ENCODE assay signal across 31 mouse cellular contexts in the genomic region with DNA sequence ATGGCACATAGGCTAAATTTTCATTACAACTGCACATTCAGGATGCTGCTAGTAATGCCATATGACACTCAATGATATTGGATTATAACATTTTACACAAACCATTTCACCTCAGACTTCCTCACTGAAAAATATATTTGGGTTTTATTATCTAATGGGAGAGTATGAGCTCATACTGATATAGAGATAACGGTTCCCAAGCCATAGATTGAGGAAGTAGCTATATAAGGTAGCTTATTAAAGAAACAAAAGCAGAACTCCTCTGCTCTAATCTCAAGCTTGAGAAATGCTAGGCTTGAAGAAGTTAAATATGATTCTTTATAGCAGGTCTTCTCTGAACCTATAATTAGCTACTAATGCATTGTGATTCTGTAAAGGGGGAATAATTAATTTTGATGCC. TPM values are rescaled to one million over a fixed set of nuclear protein-coding genes. Genes with fewer than 3 reads are reported as not detected.
"Had no signal": no experiment of that assay in that cellular context is flagged by ENCODE, and none has a peak within 500 bp of the region (broad histone marks: within the 10 kb centered on the region; RNA-seq: fewer than 3 reads in every experiment).

No protein-coding gene starts in this region.

- H3K4me3 ChIP-seq: gastrocnemius, adult 2 months; heart, embryonic 10.5 days; heart, embryonic 13.5 days; heart, embryonic 15.5 days; hindbrain, embryonic 10.5 days; hindbrain, embryonic 12.5 days; intestine, embryonic 15.5 days; layer of hippocampus, adult 2 months; left cerebral cortex, adult 2 months; limb, embryonic 13.5 days; limb, embryonic 15.5 days; liver, embryonic 12.5 days had no signal

- DNase-seq: gastrocnemius, adult 2 months; gastrocnemius, postnatal 14 days; gastrocnemius, postnatal 36 days; heart, adult 18-20 months; heart, postnatal 14 days; heart, postnatal 4 days; kidney, adult 18-20 months; kidney, adult 8-10 months; kidney, postnatal 10 days; kidney, postnatal 25 days; kidney, postnatal 4 days; left cerebral cortex, postnatal 4 days had no signal

- H3K9me3 ChIP-seq: heart, embryonic 10.5 days; heart, embryonic 13.5 days; heart, embryonic 15.5 days; hindbrain, embryonic 10.5 days; hindbrain, embryonic 12.5 days; intestine, embryonic 15.5 days; limb, embryonic 13.5 days; limb, embryonic 15.5 days; liver, embryonic 12.5 days had no signal

- H3K9ac ChIP-seq: heart, embryonic 13.5 days; heart, embryonic 15.5 days; hindbrain, embryonic 12.5 days; hindbrain, embryonic 14.5 days; intestine, embryonic 15.5 days; limb, embryonic 13.5 days; limb, embryonic 15.5 days; liver, embryonic 12.5 days; liver, embryonic 14.5 days had no signal

- ATAC-seq: hindbrain, embryonic 16.5 days; inflammation-experienced regulatory T-cells, adult 6 months; intestine, embryonic 15.5 days; intestine, postnatal 0 days; liver, embryonic 12.5 days had no signal

- H3K27me3 ChIP-seq: heart, embryonic 13.5 days; heart, embryonic 15.5 days; hindbrain, embryonic 12.5 days; intestine, embryonic 15.5 days; limb, embryonic 13.5 days; limb, embryonic 15.5 days; liver, embryonic 12.5 days had no signal

- H3K4me2 ChIP-seq: heart, embryonic 13.5 days; heart, embryonic 15.5 days; hindbrain, embryonic 12.5 days; hindbrain, embryonic 14.5 days; intestine, embryonic 15.5 days; limb, embryonic 13.5 days; limb, embryonic 15.5 days; liver, embryonic 12.5 days had no signal

- H3K27ac ChIP-seq: gastrocnemius, adult 2 months; heart, embryonic 10.5 days; heart, embryonic 13.5 days; heart, embryonic 15.5 days; hindbrain, embryonic 10.5 days; hindbrain, embryonic 12.5 days; hindbrain, embryonic 14.5 days; intestine, embryonic 15.5 days; layer of hippocampus, adult 2 months; left cerebral cortex, adult 2 months; limb, embryonic 13.5 days; limb, embryonic 15.5 days; liver, embryonic 12.5 days; liver, embryonic 14.5 days had no signal

- H3K4me1 ChIP-seq: hindbrain, embryonic 10.5 days; intestine, embryonic 15.5 days had no signal

RNA-seq across cellular contexts. Expression of gene Actc1, which starts 43.2 kb away (rescaled TPM):
- total RNA-seq: layer of hippocampus, adult 2 months; layer of hippocampus, postnatal 10 days; layer of hippocampus, postnatal 25 days; left cerebral cortex, adult 2 months; left cerebral cortex, postnatal 25 days; left cerebral cortex, postnatal 4 days had no signal
- polyA plus RNA-seq: inflammation-experienced regulatory T-cells, adult 6 months had no signal
